11 mouse cellular contexts compared by ENCODE assay signal in the genomic region with DNA sequence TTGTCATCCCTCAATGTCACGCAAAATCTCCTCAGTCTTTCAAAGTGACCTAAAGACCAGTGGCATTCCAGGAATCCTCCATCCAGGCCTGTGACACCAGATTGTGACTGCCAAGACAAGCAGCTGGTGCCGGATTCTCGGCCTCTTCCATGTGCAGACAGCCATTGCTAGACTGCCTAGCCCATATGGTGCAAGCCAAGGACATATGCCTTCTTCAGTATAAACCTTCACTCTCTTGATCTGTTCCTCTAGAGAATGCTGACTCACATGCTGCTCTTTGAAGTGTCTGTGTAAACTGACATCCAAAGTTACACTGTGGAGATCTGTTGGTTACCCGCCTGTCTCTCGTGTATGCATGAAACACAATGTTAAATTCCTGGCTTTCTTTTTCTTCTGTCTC.
DNase-seq lines count a peak whose midpoint lies in the region; ATAC-seq and TF ChIP-seq lines count a peak whose summit lies in the region.
"Had no signal": no experiment of that assay in that cellular context is flagged by ENCODE, and none has a peak within 500 bp of the region (broad histone marks: within the 10 kb centered on the region; RNA-seq: fewer than 3 reads in every experiment).

No protein-coding gene starts in this region.

- no peak for TF ChIP-seq CTCF in lung, embryonic 14.5 days (IDR thresholded peaks at IDR 0.05; ENCODE audit: low read depth)
- TF ChIP-seq CTCF in lung, adult 2 months (IDR thresholded peaks at IDR 0.05; ENCODE audit: insufficient read depth, low read length): no peak

- no peak for TF ChIP-seq POLR2A in lung, adult 2 months (IDR thresholded peaks at IDR 0.05; ENCODE audit: borderline replicate concordance, extremely low read depth, low read depth, low read length)

- 53% methylated on average over 5 of the region's 5 CpGs for WGBS in lung, embryonic 14.5 days
- 71% methylated on average over 5 of the region's 5 CpGs for WGBS in lung, adult 2 months
- 85% methylated on average over 5 of the region's 5 CpGs for WGBS in kidney, embryonic 15.5 days

- H3K9ac ChIP-seq in lung, embryonic 14.5 days: no peak overlapping the region
- H3K9ac ChIP-seq in kidney, embryonic 15.5 days: no peak overlapping the region
- H3K9ac ChIP-seq: hindbrain, embryonic 13.5 days had no signal

- DNase-seq in lung, embryonic 14.5 days: peak; percentile 16
- no peak for DNase-seq in lung, adult 2 months
- peak; percentile 49 to 60 for DNase-seq in cerebellum, postnatal 36 days
- DNase-seq in layer of hippocampus, postnatal 25 days (ENCODE audit: extremely low spot score in 1 of 2, low spot score in 1 of 2): peak; percentile 9 to 10
- peak; percentile 16 for DNase-seq in right cerebral cortex, postnatal 14 days
- no peak for DNase-seq in thymus, postnatal 36 days
- DNase-seq in embryo, embryonic 11 days: no peak
- DNase-seq: heart, adult 2 months; thymus, postnatal 4 days had no signal

- no peaks in the 10 kb centered on the region for H3K36me3 ChIP-seq in lung, embryonic 14.5 days (ENCODE audit: insufficient read depth)
- H3K36me3 ChIP-seq in kidney, embryonic 15.5 days: no peaks in the 10 kb centered on the region
- H3K36me3 ChIP-seq: hindbrain, embryonic 13.5 days had no signal

- no peaks in the 10 kb centered on the region for H3K9me3 ChIP-seq in lung, embryonic 14.5 days (ENCODE audit: low read depth, low read length)
- no peaks in the 10 kb centered on the region for H3K9me3 ChIP-seq in kidney, embryonic 15.5 days (replicated peaks)
- H3K9me3 ChIP-seq: hindbrain, embryonic 13.5 days had no signal

- no peak for ATAC-seq in lung, embryonic 14.5 days (ENCODE audit: insufficient read depth)
- ATAC-seq in kidney, embryonic 15.5 days (replicated peaks; ENCODE audit: low FRiP score): no peak

- no peak overlapping the region for H3K4me2 ChIP-seq in lung, embryonic 14.5 days
- H3K4me2 ChIP-seq in kidney, embryonic 15.5 days: no peak overlapping the region
- H3K4me2 ChIP-seq: hindbrain, embryonic 13.5 days had no signal

- H3K27ac ChIP-seq in lung, embryonic 14.5 days (ENCODE audit: low read depth): no peak overlapping the region
- H3K27ac ChIP-seq in kidney, embryonic 15.5 days: no peak overlapping the region
- H3K27ac ChIP-seq: heart, adult 2 months; hindbrain, embryonic 13.5 days had no signal

- no peak overlapping the region for H3K4me3 ChIP-seq in lung, embryonic 14.5 days (ENCODE audit: low read depth, low read length)
- no peak overlapping the region for H3K4me3 ChIP-seq in lung, adult 2 months (replicated peaks; ENCODE audit: extremely low read depth, low read depth, low read length)
- no peak overlapping the region for H3K4me3 ChIP-seq in kidney, embryonic 15.5 days (replicated peaks)
- H3K4me3 ChIP-seq: heart, adult 2 months; hindbrain, embryonic 13.5 days had no signal

- no peaks in the 10 kb centered on the region for H3K27me3 ChIP-seq in lung, embryonic 14.5 days (ENCODE audit: insufficient read depth, low read length)
- no peaks in the 10 kb centered on the region for H3K27me3 ChIP-seq in kidney, embryonic 15.5 days
- H3K27me3 ChIP-seq: hindbrain, embryonic 13.5 days had no signal

- H3K4me1 ChIP-seq in lung, embryonic 14.5 days (ENCODE audit: insufficient read depth): no peaks in the 10 kb centered on the region
- no peaks in the 10 kb centered on the region for H3K4me1 ChIP-seq in lung, adult 2 months (ENCODE audit: control insufficient read depth, insufficient read depth, low read length)
- H3K4me1 ChIP-seq in kidney, embryonic 15.5 days: no peaks in the 10 kb centered on the region
- H3K4me1 ChIP-seq: hindbrain, embryonic 13.5 days had no signal

Comparison
In these comparisons a context has a peak if more than half of its experiments do, and no peak if none do; other contexts are left out.
1. DNase-seq: peak in lung, embryonic 14.5 days (single experiment), cerebellum, postnatal 36 days (2 of 2), layer of hippocampus, postnatal 25 days (2 of 2) and right cerebral cortex, postnatal 14 days (single experiment); none in lung, adult 2 months (single experiment), thymus, postnatal 36 days (0 of 2) and embryo, embryonic 11 days (single experiment).